Mouse (Mus musculus): ENCODE results near the gene Prcp. TPM values are rescaled to one million over a fixed set of nuclear protein-coding genes. Genes with fewer than 3 reads are reported as not detected.
"Not testable (repeated sequence)": the region's sequence is repeated elsewhere in the genome, so short reads cannot be mapped to it uniquely, and the experiment has no call there.

Prcp gene
- total RNA-seq, 4 experiments from 2014 or later: 11.3 to 15.8 (median 14.7) TPM

GRCm38 (mm10) chr7:92978225-92978624 is 104.0 kb downstream of the Prcp start:
- no peak for DNase-seq (ENCODE audit: low spot score in 2 of 2)

- DNase-seq (ENCODE audit: low spot score in 2 of 2): not testable (repeated sequence)
Measured at GRCm38 (mm10) chr7:92978720-92979119, 104.5 kb downstream of the Prcp start.

GRCm38 (mm10) chr7:92980741-92981140 is 106.5 kb downstream of the Prcp start:
- DNase-seq (ENCODE audit: low spot score in 2 of 2): no peak

GRCm38 (mm10) chr7:92981864-92982263 is 107.6 kb downstream of the Prcp start:
- no peak for DNase-seq (ENCODE audit: low spot score in 2 of 2)

Other genes starting within 250 kb of the Prcp start
- gene Ankrd42, start 237.3 kb upstream of the Prcp start, total RNA-seq (2022): 10 to 100 TPM; 20.5 to 23.3 (median 21.9) TPM
- gene Pcf11, start 204.5 kb upstream of the Prcp start, total RNA-seq (2022): 10 to 100 TPM; 52.4 to 61.7 (median 57.1) TPM
- gene Rab30, start 132.9 kb upstream of the Prcp start, total RNA-seq (2022): 10 to 100 TPM; 42.1 to 51.0 (median 47.8) TPM
- gene Ddias, start 223 bp upstream of the Prcp start, total RNA-seq (2022): under 1 TPM; 0.53 to 0.95 (median 0.74) TPM
- 10 to 100 TPM; 15.8 to 22.3 (median 19.5) TPM for gene Fam181b, start 205.4 kb downstream of the Prcp start, total RNA-seq (2022)